ENCODE assay signal across 8 mouse cellular contexts in the genomic region with DNA sequence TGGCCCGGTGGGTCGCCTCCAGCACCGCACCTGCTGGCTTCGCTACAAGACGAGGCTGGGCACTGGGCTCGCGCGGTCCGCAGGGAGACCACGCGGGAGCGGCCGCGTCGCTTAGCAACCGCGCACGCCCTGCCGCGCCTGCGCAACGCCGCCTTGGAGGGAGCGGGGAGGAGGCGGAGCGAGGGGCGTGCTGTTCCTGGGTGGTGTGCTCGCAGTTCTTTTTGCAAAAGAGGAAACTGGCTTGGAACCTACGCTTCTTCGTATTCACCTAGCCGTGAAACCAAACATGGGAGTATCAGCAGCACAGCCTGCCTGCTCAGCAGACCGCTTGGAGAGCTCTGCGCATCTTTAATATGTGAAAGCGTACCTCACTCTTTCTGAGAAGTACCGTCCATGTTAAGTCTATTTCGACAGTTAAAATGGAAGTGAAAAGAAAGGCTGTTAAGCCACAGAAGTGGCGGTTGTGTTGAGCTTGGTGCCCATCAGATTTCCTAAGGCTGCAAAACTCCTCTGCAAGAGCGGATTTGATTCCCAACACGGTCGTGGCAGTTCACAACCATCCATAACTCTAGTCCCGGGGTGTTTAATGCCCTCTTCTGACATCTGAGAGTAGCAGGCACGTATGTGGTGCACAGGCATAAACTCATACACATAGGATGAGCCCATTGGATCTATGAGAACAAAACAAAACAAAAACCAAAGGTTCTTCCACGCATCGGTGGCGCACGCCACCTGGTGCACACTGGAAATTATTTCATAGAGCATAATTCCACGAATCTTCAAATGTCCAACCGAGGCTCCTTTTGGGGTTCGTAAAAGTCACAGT. TPM values are rescaled to one million over a fixed set of nuclear protein-coding genes. Genes with fewer than 3 reads are reported as not detected.
DNase-seq lines count a peak whose midpoint lies in the region; ATAC-seq and TF ChIP-seq lines count a peak whose summit lies in the region.

A gene (minus strand): TSS at position 150 of the 826 bp plus-strand sequence.

- peaks cover 24% of the 10 kb centered on the region for H3K36me3 ChIP-seq in G1E (replicated peaks)
- H3K36me3 ChIP-seq in forebrain, embryonic 16.5 days (ENCODE audit: control insufficient read depth, insufficient read depth) = no peaks in the 10 kb centered on the region
- H3K36me3 ChIP-seq in lung, postnatal 0 days (ENCODE audit: insufficient read depth, low read length) = no peaks in the 10 kb centered on the region

- H3K4me1 ChIP-seq in G1E (ENCODE audit: insufficient read depth, low read depth, low read length) = peaks cover 78% of the 10 kb centered on the region
- H3K4me1 ChIP-seq in forebrain, embryonic 16.5 days (replicated peaks; ENCODE audit: control insufficient read depth, insufficient read depth, low read length) = peaks cover 32% of the 10 kb centered on the region
- no peaks in the 10 kb centered on the region for H3K4me1 ChIP-seq in lung, postnatal 0 days (ENCODE audit: insufficient read depth, low read depth, low read length)

- peak within 1 kb of the TSS; percentile 87 for H3K27ac ChIP-seq in forebrain, embryonic 16.5 days (ENCODE audit: low read length)
- H3K27ac ChIP-seq in lung, postnatal 0 days (ENCODE audit: low read length) = peak within 1 kb of the TSS; percentile 79

- no peak for TF ChIP-seq CTCF in G1E (IDR thresholded peaks at IDR 0.05; ENCODE audit: low read depth, low read length)
- TF ChIP-seq CTCF in lung, postnatal 0 days (IDR thresholded peaks at IDR 0.05) = peak; percentile 64

- no peaks in the 10 kb centered on the region for H3K27me3 ChIP-seq in G1E (ENCODE audit: insufficient read depth, low read length)
- no peaks in the 10 kb centered on the region for H3K27me3 ChIP-seq in forebrain, embryonic 16.5 days (replicated peaks; ENCODE audit: control insufficient read depth, insufficient read depth, low read length)
- H3K27me3 ChIP-seq in lung, postnatal 0 days (replicated peaks; ENCODE audit: insufficient read depth, low read length) = no peaks in the 10 kb centered on the region

- TF ChIP-seq EP300 in lung, postnatal 0 days (IDR thresholded peaks at IDR 0.05) = no peak

- peak within 1 kb of the TSS; percentile 64 for H3K4me2 ChIP-seq in forebrain, embryonic 16.5 days (ENCODE audit: low read length)
- peak within 1 kb of the TSS; percentile 96 for H3K4me2 ChIP-seq in lung, postnatal 0 days (replicated peaks; ENCODE audit: low read depth, low read length)

- WGBS in forebrain, embryonic 16.5 days = 4% methylated on average over 49 of the region's 49 CpGs
- WGBS in lung, postnatal 0 days = 2% methylated on average over 48 of the region's 49 CpGs

- H3K9me3 ChIP-seq in G1E (replicated peaks) = no peaks in the 10 kb centered on the region
- H3K9me3 ChIP-seq in forebrain, embryonic 16.5 days (ENCODE audit: control insufficient read depth, low read length) = no peaks in the 10 kb centered on the region
- H3K9me3 ChIP-seq in lung, postnatal 0 days (ENCODE audit: low read length) = no peaks in the 10 kb centered on the region

- peak; percentile 64 for ATAC-seq in G1E (ENCODE audit: extremely low read depth, insufficient number of reproducible peaks, low FRiP score, poor library complexity, severe bottlenecking)
- peak; percentile 97 for ATAC-seq in forebrain, embryonic 16.5 days
- ATAC-seq in lung, postnatal 0 days = peak; percentile 98

- DNase-seq in G1E (ENCODE audit: low spot score) = peak; percentile 95
- peak; percentile 85 for DNase-seq in cerebellum, adult 11-12 months
- peak; percentile 92 for DNase-seq in heart, postnatal 4 days
- peak; percentile 91 for DNase-seq in layer of hippocampus, adult 9-11 months
- DNase-seq in lung, postnatal 0 days (ENCODE audit: low spot score) = peak; percentile 96
- DNase-seq in ovary, postnatal 14 days (ENCODE audit: low spot score) = peak; percentile 86
- DNase-seq in thymus, postnatal 14 days = peak; percentile 92

- peak within 1 kb of the TSS; percentile 84 for H3K4me3 ChIP-seq in G1E (ENCODE audit: low read depth, low read length)
- peak within 1 kb of the TSS; percentile 74 for H3K4me3 ChIP-seq in forebrain, embryonic 16.5 days (replicated peaks; ENCODE audit: low read length)
- H3K4me3 ChIP-seq in lung, postnatal 0 days (ENCODE audit: low read depth, low read length) = peak within 1 kb of the TSS; percentile 73

- H3K9ac ChIP-seq in forebrain, embryonic 16.5 days (replicated peaks; ENCODE audit: low read depth, low read length) = peak within 1 kb of the TSS; percentile 83
- peak within 1 kb of the TSS; percentile 51; the same call in 1 of the 2 replicates for H3K9ac ChIP-seq in lung, postnatal 0 days (replicated peaks; ENCODE audit: low read depth)

RNA-seq across cellular contexts. Expression of the gene that starts here (rescaled TPM):
- 52.4 and 59.4 TPM in 2 replicates for total RNA-seq in G1E (2014; fragmentation: Nextera tagmentation)
- total RNA-seq in G1E (2017) = 16.9 and 18.1 TPM in 2 replicates
- 21.1 and 21.9 TPM in 2 replicates for polyA plus RNA-seq in G1E (2012)
- polyA plus RNA-seq in forebrain, embryonic 16.5 days (2015; fragmentation: Nextera tagmentation; extraction: Ambion mirVana) = 19.5 and 20.7 TPM in 2 replicates
- 1 to 10 TPM; 1.2 to 1.7 TPM for total RNA-seq in heart, postnatal 4 days (2021)
- 3.4 and 4.7 TPM in 2 replicates for polyA plus RNA-seq in lung, postnatal 0 days (2015; fragmentation: Nextera tagmentation; extraction: Ambion mirVana)

Comparison
In these comparisons a context has a peak if more than half of its experiments do, and no peak if none do; other contexts are left out.
1. Peak in every context shown above with its lines: DNase-seq, ATAC-seq, H3K4me3 ChIP-seq and H3K27ac ChIP-seq.
2. RNA of the gene that starts here (total RNA-seq): 16.9 to 59.4 TPM in G1E; 1.2 to 1.7 TPM in heart, postnatal 4 days; every median in the first group is over 4 times any median in the second.